Mouse (Mus musculus) midbrain, postnatal 0 days (tissue): ENCODE data around the gene Pwp2. TPM values are rescaled to one million over a fixed set of nuclear protein-coding genes. Genes with fewer than 3 reads are reported as not detected.

Experiments
- ATAC-seq: fragments of 200-750 bp; cut with Nextera tagmentation; 2 replicates; pipeline ENCODE4 v1.8.0; 2017; ENCODE audit warnings: moderate number of reproducible peaks, mild to moderate bottlenecking, moderate TSS enrichment, moderate library complexity; ENCODE audit not compliant: low FRiP score
- DNase-seq: peaks from one replicate; pipeline ENCODE4 v3.0.0-alpha.2; 2015; ENCODE audit warnings: low spot score
- H3K27ac ChIP-seq: fragments of 300-500 bp; sonication (generic); 2 replicates; pipeline ENCODE4 v1.5.1; 2014; ENCODE audit warnings: low read depth, mild to moderate bottlenecking, low read length, mixed read lengths
- H3K27me3 ChIP-seq: fragments of 300-500 bp; sonication (generic); 2 replicates; pipeline ENCODE4 v1.6.1; 2014; ENCODE audit warnings: low read length, control low read depth, mixed read lengths; ENCODE audit not compliant: insufficient read depth
- H3K36me3 ChIP-seq: fragments of 300-500 bp; sonication (generic); 2 replicates; pipeline ENCODE4 v1.6.1; 2014; ENCODE audit warnings: low read length, control low read depth, mixed read lengths; ENCODE audit not compliant: insufficient read depth
- H3K4me1 ChIP-seq: fragments of 300-500 bp; sonication (generic); 2 replicates; pipeline ENCODE4 v1.6.1; 2014; ENCODE audit warnings: mild to moderate bottlenecking, control low read depth, antibody characterized with exemption, low read length, mixed read lengths; ENCODE audit not compliant: insufficient read depth
- H3K4me2 ChIP-seq: fragments of 300-500 bp; sonication (generic); 2 replicates; pipeline ENCODE4 v1.6.1; 2014; ENCODE audit warnings: low read depth, mild to moderate bottlenecking, low read length, mixed read lengths; ENCODE audit not compliant: poor library complexity, severe bottlenecking
- H3K4me3 ChIP-seq: fragments of 300-500 bp; sonication (generic); 2 replicates; pipeline ENCODE4 v1.5.1; 2014; ENCODE audit warnings: low read depth, mild to moderate bottlenecking, low read length, moderate library complexity
- H3K9ac ChIP-seq: fragments of 300-500 bp; sonication (generic); replicated peaks from 2 replicates; pipeline ENCODE4 v1.6.1; 2014; ENCODE audit warnings: mild to moderate bottlenecking, low read length, moderate library complexity, mixed read lengths; ENCODE audit not compliant: poor library complexity, severe bottlenecking
- H3K9me3 ChIP-seq: fragments of 300-500 bp; sonication (generic); 2 replicates; pipeline ENCODE4 v1.6.1; 2016; ENCODE audit warnings: low read length, control low read depth
- CTCF ChIP-seq: IDR thresholded peaks from 2 replicates; pipeline ENCODE4 v1.5.1; 2016; ENCODE audit warnings: antibody characterized with exemption, mild to moderate bottlenecking
- WGBS: fragments of 180-500 bp; shearing (Covaris S2); extraction: QIAGEN DNeasy Blood & Tissue Kit; methylation state at CpG from one replicate; pipeline ENCODE4 v1.1.7; 2014; 5-methylcytosine and 5-hydroxymethylcytosine counted together
- polyA plus RNA-seq: library from polyadenylated mRNA; unstranded; fragments of >200 nt; fragmentation: Nextera tagmentation; extraction: Ambion mirVana; gene quantifications from 2 replicates; pipeline ENCODE4 v1.2.1, GENCODE M21; 2015
- total RNA-seq: library from RNA; depleted of rRNA; stranded (reverse); fragments of >200 nt; gene quantifications from 2 replicates; pipeline ENCODE4 v1.2.3, GENCODE M21; 2014

The Pwp2 gene
- total and polyA plus RNA-seq, 2 experiments from 2014 or later: 13.4 to 24.5 TPM

DNA sequence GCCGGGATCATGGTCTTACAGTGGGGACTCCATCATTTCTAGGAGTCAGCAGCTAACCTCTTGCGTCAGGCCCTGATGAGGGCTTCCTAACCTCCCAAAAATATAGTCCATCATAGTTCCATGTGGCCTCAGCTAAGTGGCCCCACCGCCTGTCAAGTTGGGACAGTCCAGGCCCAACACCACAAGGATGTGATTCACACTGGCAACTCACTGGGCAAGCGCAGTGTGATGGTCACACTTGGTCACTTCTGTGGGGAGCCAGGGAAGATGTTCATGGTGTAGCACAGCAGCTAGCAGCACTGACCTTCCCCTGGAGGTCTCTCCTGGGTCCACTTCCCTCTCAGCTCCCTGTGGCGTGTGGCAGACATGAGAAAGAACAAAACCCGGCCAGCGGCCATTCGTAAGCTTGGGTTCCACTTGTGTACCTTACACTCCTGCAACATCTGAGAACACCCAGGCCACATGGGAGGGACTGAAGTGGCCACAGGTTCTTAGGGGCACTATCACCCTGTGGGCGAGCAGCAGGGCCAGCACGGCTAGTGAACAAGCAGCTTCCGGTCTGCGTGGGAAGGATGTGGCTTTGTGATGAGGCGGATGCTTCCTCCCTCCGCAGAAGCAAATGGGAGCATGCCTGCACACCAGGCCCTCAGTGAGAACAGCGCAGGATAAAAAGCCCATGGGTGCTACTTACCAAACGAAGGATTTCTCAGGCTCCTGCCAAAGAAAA, 24.4 kb downstream of the Pwp2 start:
- no peak overlapping the region for H3K4me3 ChIP-seq
- H3K4me1 ChIP-seq: 0 out of 2 replicates have a peak, but pooled peaks cover 8% of the 10 kb centered on the region
- peaks cover 29% of the 10 kb centered on the region for H3K36me3 ChIP-seq
- no peak for TF ChIP-seq CTCF
- no peak for ATAC-seq
- no peak overlapping the region for H3K4me2 ChIP-seq
- no peak overlapping the region for H3K27ac ChIP-seq
- no peak overlapping the region for H3K9ac ChIP-seq
- H3K27me3 ChIP-seq: no peaks in the 10 kb centered on the region
- 92% methylated on average over 16 of the region's 16 CpGs for WGBS
- no peak for DNase-seq
- no peaks in the 10 kb centered on the region for H3K9me3 ChIP-seq

GRCm38 (mm10) chr10:78159906-78160305, 25.0 kb downstream of the Pwp2 start:
- peak; percentile 95 for TF ChIP-seq CTCF
- Histone ChIP-seq H3K4me1 (0 out of 2 replicates have a peak, but pooled peaks cover 8% of the 10 kb centered on the region), H3K27me3 (no peaks in the 10 kb centered on the region), H3K9ac (no peak overlapping the region), H3K4me2 (peak overlapping the region; percentile 47), H3K9me3 (no peaks in the 10 kb centered on the region), H3K4me3 (no peak overlapping the region), H3K27ac (no peak overlapping the region), H3K36me3 (peaks cover 23% of the 10 kb centered on the region)
- peak; percentile 71 for ATAC-seq
- WGBS: 2% methylated on average over 7 of the region's 7 CpGs
- DNase-seq: peak; percentile 86

- H3K27ac ChIP-seq: no peak overlapping the region
- peaks cover 20% of the 10 kb centered on the region for H3K36me3 ChIP-seq
- H3K4me2 ChIP-seq: peak overlapping the region; percentile 47
- no peaks in the 10 kb centered on the region for H3K27me3 ChIP-seq
- 0 out of 2 replicates have a peak overlapping the region, but pooled peaks have one; percentile 19 for H3K9ac ChIP-seq
- DNase-seq: peak; percentile 43
- 0 out of 2 replicates have a peak, but pooled peaks cover 8% of the 10 kb centered on the region for H3K4me1 ChIP-seq
- H3K4me3 ChIP-seq: peak overlapping the region; percentile 12; the same call in 1 of the 2 replicates
- WGBS: 13% methylated on average over 17 of the region's 17 CpGs
- no peak for TF ChIP-seq CTCF
- no peaks in the 10 kb centered on the region for H3K9me3 ChIP-seq
- ATAC-seq: peak; percentile 12; the same call in 1 of the 2 replicates
Observed at GRCm38 (mm10) chr10:78159252-78159878, 25.6 kb downstream of the Pwp2 start.

- Histone ChIP-seq H3K9me3 (no peaks in the 10 kb centered on the region), H3K27ac (no peak overlapping the region), H3K9ac (no peak overlapping the region), H3K4me2 (no peak overlapping the region), H3K27me3 (no peaks in the 10 kb centered on the region), H3K4me3 (no peak overlapping the region), H3K36me3 (peaks cover 13% of the 10 kb centered on the region), H3K4me1 (0 out of 2 replicates have a peak, but pooled peaks cover 8% of the 10 kb centered on the region)
- ATAC-seq (no peak), DNase-seq (no peak)
- 83% methylated on average over 15 of the region's 15 CpGs for WGBS
- TF ChIP-seq CTCF: no peak
Observed at GRCm38 (mm10) chr10:78158041-78158440, 26.9 kb downstream of the Pwp2 start.

GRCm38 (mm10) chr10:78156926-78157325, 28.0 kb downstream of the Pwp2 start:
- Histone ChIP-seq H3K9ac (no peak overlapping the region), H3K4me1 (0 out of 2 replicates have a peak, but pooled peaks cover 8% of the 10 kb centered on the region), H3K4me3 (no peak overlapping the region), H3K4me2 (no peak overlapping the region), H3K27ac (no peak overlapping the region), H3K27me3 (no peaks in the 10 kb centered on the region), H3K9me3 (no peaks in the 10 kb centered on the region), H3K36me3 (peaks cover 4% of the 10 kb centered on the region)
- 84% methylated on average over 6 of the region's 6 CpGs for WGBS
- ATAC-seq: no peak
- TF ChIP-seq CTCF: no peak
- DNase-seq: no peak
